Mouse (Mus musculus): ENCODE data around the gene Rbm15.
"Not testable (repeated sequence)": the region's sequence is repeated elsewhere in the genome, so short reads cannot be mapped to it uniquely, and the experiment has no call there.

Gene Rbm15

GRCm38 (mm10) chr3:107330503-107331424 is 2.7 kb downstream of the Rbm15 start:
- no peak for DNase-seq (ENCODE audit: low spot score)

GRCm38 (mm10) chr3:107326442-107326841 is 7.0 kb downstream of the Rbm15 start:
- DNase-seq (ENCODE audit: low spot score): no peak

- no peak for DNase-seq (ENCODE audit: low spot score)
Observed at GRCm38 (mm10) chr3:107321776-107322175, 11.7 kb downstream of the Rbm15 start.

- DNase-seq (ENCODE audit: low spot score): no peak
Observed at GRCm38 (mm10) chr3:107321141-107321540, 12.3 kb downstream of the Rbm15 start.

- DNase-seq (ENCODE audit: low spot score): no peak
Observed at GRCm38 (mm10) chr3:107317338-107317737, 16.1 kb downstream of the Rbm15 start.

- not testable (repeated sequence) for DNase-seq (ENCODE audit: low spot score)
Observed at GRCm38 (mm10) chr3:107296917-107297316, 36.6 kb downstream of the Rbm15 start.

- peak; percentile 6 for DNase-seq (ENCODE audit: low spot score)
Observed at GRCm38 (mm10) chr3:107295672-107296360, 37.7 kb downstream of the Rbm15 start.

- peak; percentile 23 for DNase-seq (ENCODE audit: low spot score)
Observed at GRCm38 (mm10) chr3:107290764-107291381, 42.6 kb downstream of the Rbm15 start, which contains the start of gene Slc16a4. TSS of gene Slc16a4 (plus strand) at chr3:107291230.

GRCm38 (mm10) chr3:107287346-107287745 is 46.1 kb downstream of the Rbm15 start:
- no peak for DNase-seq (ENCODE audit: low spot score)

GRCm38 (mm10) chr3:107286123-107286522 is 47.4 kb downstream of the Rbm15 start:
- no peak for DNase-seq (ENCODE audit: low spot score)

- DNase-seq (ENCODE audit: low spot score): peak; percentile 89
Observed at GRCm38 (mm10) chr3:107278479-107279269, 54.8 kb downstream of the Rbm15 start, which contains the start of gene Lamtor5. TSS of gene Lamtor5 (plus strand) at chr3:107278858.

- no peak for DNase-seq (ENCODE audit: low spot score)
Observed at GRCm38 (mm10) chr3:107276626-107277025, 56.8 kb downstream of the Rbm15 start.

GRCm38 (mm10) chr3:107275996-107276395 is 57.5 kb downstream of the Rbm15 start:
- DNase-seq (ENCODE audit: low spot score): no peak
